Mouse (Mus musculus): Measurements from ENCODE around the gene St6galnac3. TPM values are rescaled to one million over a fixed set of nuclear protein-coding genes. Genes with fewer than 3 reads are reported as not detected.

The St6galnac3 gene
- total and polyA plus RNA-seq, 2 experiments from 2014 or later, result 7.3 to 9.9 TPM

DNA sequence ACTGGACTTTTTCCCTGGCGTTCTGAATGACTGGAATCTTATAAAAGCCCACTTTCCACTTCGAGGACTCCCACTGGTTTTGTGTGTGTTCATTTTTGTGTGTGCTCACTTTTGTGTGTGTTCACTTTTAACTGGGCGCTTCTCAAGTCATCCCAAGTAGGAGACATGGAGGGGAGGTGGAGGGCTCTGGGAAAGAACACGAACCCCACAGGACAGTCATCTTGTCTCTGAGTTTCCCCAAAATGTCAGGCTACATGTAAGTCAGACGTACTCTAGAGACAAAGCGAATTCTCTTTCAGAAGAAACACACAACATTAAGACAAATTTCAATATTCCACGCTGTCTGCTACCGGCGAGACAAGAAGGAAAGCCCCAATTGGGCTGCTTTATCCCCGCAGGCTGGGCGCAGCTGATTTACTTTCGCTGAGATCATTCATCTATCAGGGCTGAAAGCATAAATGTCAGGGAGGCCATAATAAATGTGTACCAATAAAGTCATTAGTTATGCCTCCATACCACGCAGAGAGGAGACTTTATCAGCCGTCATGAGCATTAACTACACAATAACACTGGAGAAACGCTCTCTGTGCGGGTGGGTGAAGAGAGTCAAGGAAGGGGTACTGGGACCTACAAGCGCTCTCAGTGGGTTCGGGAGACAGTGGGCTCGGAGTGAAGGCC lies 119.7 kb downstream of the St6galnac3 start:
- peak overlapping the region; percentile 38 for H3K4me2 ChIP-seq (ENCODE audit: low read depth, low read length)
- no peak for TF ChIP-seq CTCF (IDR thresholded peaks at IDR 0.05; ENCODE audit: low read depth)
- ATAC-seq (peak; percentile 54), DNase-seq (ENCODE audit: low spot score) (peak; percentile 45)
- H3K27me3 ChIP-seq (ENCODE audit: insufficient read depth, low read length), result no peaks in the 10 kb centered on the region
- H3K9ac ChIP-seq (replicated peaks; ENCODE audit: low read length), result no peak overlapping the region
- H3K4me1 ChIP-seq (ENCODE audit: insufficient read depth, low read length), result peaks cover 11% of the 10 kb centered on the region; the same call in 1 of the 2 replicates
- WGBS, result 38% methylated on average over 19 of the region's 19 CpGs
- H3K27ac ChIP-seq, result no peak overlapping the region
- H3K9me3 ChIP-seq (ENCODE audit: low read length), result no peaks in the 10 kb centered on the region
- H3K36me3 ChIP-seq (ENCODE audit: insufficient read depth, low read length), result no peaks in the 10 kb centered on the region
- H3K4me3 ChIP-seq (ENCODE audit: low read length), result no peak overlapping the region

DNA sequence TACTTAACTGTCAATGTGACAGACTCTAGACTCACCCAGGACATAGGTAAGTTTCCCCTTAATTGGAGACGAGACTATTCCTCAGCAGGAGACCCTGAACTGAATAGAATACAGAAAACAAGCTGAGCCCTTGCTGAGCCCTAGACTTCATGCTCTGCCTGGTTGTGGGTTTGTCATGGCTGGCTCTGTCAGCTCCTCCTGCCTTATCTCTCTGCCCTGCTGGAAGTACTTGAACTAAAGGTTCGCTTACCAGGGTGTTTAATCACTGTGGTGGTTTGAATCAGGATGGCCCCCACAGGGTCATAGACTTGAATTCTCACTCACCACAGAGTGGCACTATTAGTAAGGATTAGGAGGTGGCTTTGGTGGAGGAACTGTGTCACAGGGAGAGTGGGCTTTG lies 125.8 kb downstream of the St6galnac3 start:
- Histone ChIP-seq H3K36me3 (ENCODE audit: insufficient read depth, low read length) (no peaks in the 10 kb centered on the region), H3K9ac (replicated peaks; ENCODE audit: low read length) (no peak overlapping the region), H3K27ac (no peak overlapping the region), H3K9me3 (ENCODE audit: low read length) (no peaks in the 10 kb centered on the region), H3K4me3 (ENCODE audit: low read length) (no peak overlapping the region), H3K4me2 (ENCODE audit: low read depth, low read length) (no peak overlapping the region), H3K27me3 (ENCODE audit: insufficient read depth, low read length) (no peaks in the 10 kb centered on the region), H3K4me1 (ENCODE audit: insufficient read depth, low read length) (no peaks in the 10 kb centered on the region)
- 64% methylated on average over 2 of the region's 2 CpGs for WGBS
- TF ChIP-seq CTCF (IDR thresholded peaks at IDR 0.05; ENCODE audit: low read depth), result no peak
- no peak for DNase-seq (ENCODE audit: low spot score)
- no peak for ATAC-seq

DNA sequence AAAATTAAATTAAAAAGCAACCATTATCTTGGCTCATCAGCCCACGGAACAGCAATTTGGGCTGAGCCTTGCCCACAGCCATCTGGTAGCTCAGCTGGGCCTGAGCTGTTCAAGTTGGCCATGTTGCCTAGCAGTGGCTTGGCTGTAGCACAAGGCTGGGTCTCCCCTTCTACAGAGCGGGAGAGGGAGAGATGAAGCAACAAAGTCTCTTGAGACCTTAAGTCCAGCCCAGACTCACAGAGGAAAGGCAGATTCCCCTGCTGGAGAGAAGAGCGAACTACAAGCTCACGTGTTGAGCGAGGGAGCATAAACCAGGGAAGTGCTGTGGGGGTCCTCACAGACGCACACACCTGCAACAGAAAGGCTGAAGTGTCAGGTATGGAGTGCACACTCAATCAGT lies 126.3 kb downstream of the St6galnac3 start:
- no peak overlapping the region for H3K27ac ChIP-seq
- H3K36me3 ChIP-seq (ENCODE audit: insufficient read depth, low read length), result no peaks in the 10 kb centered on the region
- ATAC-seq (peak; percentile 91), DNase-seq (ENCODE audit: low spot score) (peak; percentile 71)
- 72% methylated on average over 6 of the region's 6 CpGs for WGBS
- peak; percentile 69 for TF ChIP-seq CTCF (IDR thresholded peaks at IDR 0.05; ENCODE audit: low read depth)
- no peak overlapping the region for H3K4me2 ChIP-seq (ENCODE audit: low read depth, low read length)
- no peaks in the 10 kb centered on the region for H3K27me3 ChIP-seq (ENCODE audit: insufficient read depth, low read length)
- no peaks in the 10 kb centered on the region for H3K9me3 ChIP-seq (ENCODE audit: low read length)
- H3K9ac ChIP-seq (replicated peaks; ENCODE audit: low read length), result no peak overlapping the region
- H3K4me3 ChIP-seq (ENCODE audit: low read length), result no peak overlapping the region
- H3K4me1 ChIP-seq (ENCODE audit: insufficient read depth, low read length), result no peaks in the 10 kb centered on the region

DNA sequence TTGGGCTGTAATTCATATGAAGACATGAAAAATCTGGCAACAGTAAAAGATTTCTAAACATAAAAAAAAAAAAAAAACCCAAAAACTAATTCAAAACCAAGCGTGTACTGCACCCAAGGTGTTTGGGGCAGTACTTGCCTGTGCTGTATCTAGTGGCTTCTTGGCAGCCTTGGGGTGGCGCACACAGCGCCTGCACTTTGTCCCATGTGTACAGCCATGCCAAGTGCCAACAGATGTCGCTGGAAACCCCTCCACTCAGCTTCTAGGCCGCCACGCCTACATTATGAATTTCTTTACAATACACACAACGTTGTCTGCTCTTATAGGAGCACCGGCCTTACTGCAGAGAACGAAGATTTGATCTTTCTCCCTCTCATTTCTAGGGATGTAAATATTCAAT lies 130.4 kb downstream of the St6galnac3 start:
- Histone ChIP-seq H3K36me3 (ENCODE audit: insufficient read depth, low read length) (no peaks in the 10 kb centered on the region), H3K9ac (replicated peaks; ENCODE audit: low read length) (no peak overlapping the region), H3K9me3 (ENCODE audit: low read length) (no peaks in the 10 kb centered on the region), H3K27ac (no peak overlapping the region), H3K4me2 (ENCODE audit: low read depth, low read length) (no peak overlapping the region), H3K4me1 (ENCODE audit: insufficient read depth, low read length) (no peaks in the 10 kb centered on the region), H3K4me3 (ENCODE audit: low read length) (no peak overlapping the region), H3K27me3 (ENCODE audit: insufficient read depth, low read length) (no peaks in the 10 kb centered on the region)
- peak; percentile 56 for DNase-seq (ENCODE audit: low spot score)
- TF ChIP-seq CTCF (IDR thresholded peaks at IDR 0.05; ENCODE audit: low read depth), result peak; percentile 18; the same call in 1 of the 2 replicates
- ATAC-seq, result no peak
- WGBS, result 60% methylated on average over 9 of the region's 9 CpGs

DNA sequence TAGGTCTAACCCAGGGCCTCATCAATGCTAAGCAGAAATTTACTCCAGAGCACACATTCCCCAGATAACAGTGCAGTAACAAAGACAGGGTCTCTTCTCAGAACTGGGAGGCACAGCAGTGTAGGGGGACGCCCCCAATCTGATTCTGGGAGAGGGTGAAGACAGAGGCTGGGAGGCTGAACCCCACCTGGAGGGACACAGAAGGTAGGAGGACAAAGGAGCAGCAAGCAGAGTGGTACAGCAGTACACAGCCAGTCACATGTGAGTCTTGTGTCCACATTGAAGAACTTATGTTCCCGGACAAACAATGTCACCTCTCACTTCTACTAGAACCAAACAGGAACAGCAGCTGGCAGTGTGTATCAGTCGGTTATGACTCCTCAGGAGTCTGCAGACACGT lies 131.0 kb downstream of the St6galnac3 start:
- Histone ChIP-seq H3K4me2 (ENCODE audit: low read depth, low read length) (no peak overlapping the region), H3K27ac (no peak overlapping the region), H3K4me1 (ENCODE audit: insufficient read depth, low read length) (no peaks in the 10 kb centered on the region), H3K9ac (replicated peaks; ENCODE audit: low read length) (no peak overlapping the region), H3K9me3 (ENCODE audit: low read length) (no peaks in the 10 kb centered on the region), H3K27me3 (ENCODE audit: insufficient read depth, low read length) (no peaks in the 10 kb centered on the region), H3K4me3 (ENCODE audit: low read length) (no peak overlapping the region), H3K36me3 (ENCODE audit: insufficient read depth, low read length) (no peaks in the 10 kb centered on the region)
- DNase-seq (ENCODE audit: low spot score) (no peak), ATAC-seq (no peak)
- 69% methylated on average over 4 of the region's 4 CpGs for WGBS
- no peak for TF ChIP-seq CTCF (IDR thresholded peaks at IDR 0.05; ENCODE audit: low read depth)

DNA sequence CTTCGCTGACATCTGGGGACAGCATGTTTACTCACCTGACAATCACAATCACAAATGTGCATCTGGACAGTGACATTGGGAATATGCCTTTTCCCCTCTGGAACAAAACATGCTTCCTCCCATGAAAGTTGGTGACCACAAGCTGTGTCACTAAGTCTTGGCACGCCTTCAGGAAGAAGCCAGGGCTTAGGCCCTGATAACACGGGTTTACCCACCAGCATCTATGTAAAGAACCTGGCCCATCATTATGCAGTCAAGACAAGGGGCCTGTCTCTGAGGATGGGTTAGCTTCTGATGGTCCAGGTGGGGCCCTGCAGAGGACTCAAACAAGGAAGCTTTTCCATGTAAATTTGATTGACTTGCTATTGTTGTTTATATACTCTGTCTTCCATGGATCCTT lies 131.9 kb downstream of the St6galnac3 start:
- DNase-seq (ENCODE audit: low spot score) (no peak), ATAC-seq (no peak)
- Histone ChIP-seq H3K9ac (replicated peaks; ENCODE audit: low read length) (no peak overlapping the region), H3K4me2 (ENCODE audit: low read depth, low read length) (no peak overlapping the region), H3K36me3 (ENCODE audit: insufficient read depth, low read length) (no peaks in the 10 kb centered on the region), H3K27ac (no peak overlapping the region), H3K27me3 (ENCODE audit: insufficient read depth, low read length) (no peaks in the 10 kb centered on the region), H3K9me3 (ENCODE audit: low read length) (no peaks in the 10 kb centered on the region), H3K4me3 (ENCODE audit: low read length) (no peak overlapping the region), H3K4me1 (ENCODE audit: insufficient read depth, low read length) (no peaks in the 10 kb centered on the region)
- WGBS, result 74% methylated on average over 3 of the region's 3 CpGs
- TF ChIP-seq CTCF (IDR thresholded peaks at IDR 0.05; ENCODE audit: low read depth), result no peak

DNA sequence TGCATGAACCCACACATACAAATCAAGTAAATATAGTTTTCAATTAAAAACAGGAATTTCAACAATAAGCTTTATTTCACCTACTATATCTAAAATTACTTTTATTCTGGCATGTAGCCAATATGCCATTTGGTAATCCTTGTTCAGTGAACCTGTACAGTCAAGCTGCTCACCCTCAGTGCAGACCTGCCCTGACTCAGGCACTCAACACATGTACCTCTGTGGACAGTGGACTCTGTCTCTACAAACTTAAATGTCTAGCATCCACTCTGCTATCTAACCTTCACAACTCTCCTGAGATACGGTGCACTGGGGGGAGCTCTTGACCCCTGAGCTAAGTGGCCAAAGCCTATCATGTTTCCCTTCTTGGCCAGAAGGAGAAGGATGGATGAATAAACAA lies 137.4 kb downstream of the St6galnac3 start:
- DNase-seq (ENCODE audit: low spot score), result no peak
- H3K9me3 ChIP-seq (ENCODE audit: low read length), result no peaks in the 10 kb centered on the region
- H3K4me3 ChIP-seq (ENCODE audit: low read length), result no peak overlapping the region
- H3K36me3 ChIP-seq (ENCODE audit: insufficient read depth, low read length), result no peaks in the 10 kb centered on the region
- H3K27me3 ChIP-seq (ENCODE audit: insufficient read depth, low read length), result no peaks in the 10 kb centered on the region
- no peak overlapping the region for H3K4me2 ChIP-seq (ENCODE audit: low read depth, low read length)
- H3K9ac ChIP-seq (replicated peaks; ENCODE audit: low read length), result no peak overlapping the region
- TF ChIP-seq CTCF (IDR thresholded peaks at IDR 0.05; ENCODE audit: low read depth), result no peak
- no peak overlapping the region for H3K27ac ChIP-seq
- H3K4me1 ChIP-seq (ENCODE audit: insufficient read depth, low read length), result no peaks in the 10 kb centered on the region; the same call in 1 of the 2 replicates
- WGBS, result 88% methylated on average over 1 of the region's 1 CpGs
- ATAC-seq, result no peak
